Mouse (Mus musculus) liver, embryonic 14.5 days (tissue): Measurements from ENCODE around the gene Olfr90. TPM values are rescaled to one million over a fixed set of nuclear protein-coding genes. Genes with fewer than 3 reads are reported as not detected.
"Not testable (repeated sequence)": the region's sequence is repeated elsewhere in the genome, so short reads cannot be mapped to it uniquely, and the experiment has no call there.

Experiments
- ATAC-seq: fragments of 200-750 bp; cut with Nextera tagmentation; 2 replicates; pipeline ENCODE4 v1.8.0; 2017; ENCODE audit warnings: moderate number of reproducible peaks, mild to moderate bottlenecking, moderate library complexity; ENCODE audit not compliant: insufficient read depth
- DNase-seq, 3 experiments: peaks; one replicate each; pipeline ENCODE4 v3.0.0-alpha.2; 2012 to 2013; ENCODE audit warnings: low read depth in 3 of 3, low spot score in 3 of 3
- H3K27ac ChIP-seq: fragments of 300-500 bp; sonication (generic); 2 replicates; pipeline ENCODE4 v1.5.1; 2014; ENCODE audit warnings: moderate library complexity, mild to moderate bottlenecking, control low read depth, inconsistent platforms
- H3K27me3 ChIP-seq: fragments of 300-500 bp; sonication (generic); 2 replicates; pipeline ENCODE4 v1.6.1; 2014; ENCODE audit warnings: mild to moderate bottlenecking, low read length, moderate library complexity; ENCODE audit not compliant: control insufficient read depth, insufficient read depth
- H3K36me3 ChIP-seq: fragments of 300-500 bp; sonication (generic); replicated peaks from 2 replicates; pipeline ENCODE4 v1.6.1; 2014; ENCODE audit warnings: low read depth; ENCODE audit not compliant: control insufficient read depth, insufficient read depth
- H3K4me1 ChIP-seq, 2 experiments: fragments of 200-500 bp in 1 of 2; fragments of 300-500 bp in 1 of 2; sonication (generic) in 1 of 2; replicated peaks; 2 replicates each; pipeline ENCODE4 v1.6.1; 2012 to 2014; ENCODE audit warnings: antibody characterized with exemption in 1 of 2, inconsistent platforms in 1 of 2, low read length in 1 of 2; ENCODE audit not compliant: control insufficient read depth in 2 of 2, insufficient read depth in 2 of 2
- H3K4me2 ChIP-seq: fragments of 300-500 bp; sonication (generic); 2 replicates; pipeline ENCODE4 v1.6.1; 2014; ENCODE audit warnings: low read depth, mild to moderate bottlenecking, control low read depth, moderate library complexity
- H3K4me3 ChIP-seq, 2 experiments: fragments of 200-500 bp in 1 of 2; fragments of 300-500 bp in 1 of 2; sonication (generic) in 1 of 2; 2 replicates each; pipeline ENCODE4 v1.5.1; 2012 to 2014; ENCODE audit warnings: low read depth in 2 of 2, low read length in 2 of 2, mild to moderate bottlenecking in 2 of 2, control low read depth in 1 of 2, inconsistent platforms in 1 of 2, moderate library complexity in 1 of 2; ENCODE audit not compliant: insufficient read depth in 1 of 2
- H3K9ac ChIP-seq: fragments of 300-500 bp; sonication (generic); replicated peaks from 2 replicates; pipeline ENCODE4 v1.6.1; 2014; ENCODE audit warnings: mild to moderate bottlenecking, control low read depth, moderate library complexity
- H3K9me3 ChIP-seq: fragments of 300-500 bp; sonication (generic); 2 replicates; pipeline ENCODE4 v1.6.1; 2016; ENCODE audit warnings: low read length, mixed read lengths; ENCODE audit not compliant: control insufficient read depth
- CTCF ChIP-seq: IDR thresholded peaks from 2 replicates; pipeline ENCODE4 v1.5.1; 2016; ENCODE audit warnings: antibody characterized with exemption, low read depth, control low read depth
- EP300 ChIP-seq: IDR thresholded peaks from 2 replicates; pipeline ENCODE4 v1.6.1; 2016; ENCODE audit warnings: antibody characterized with exemption, low read depth
- WGBS: fragments of 180-500 bp; shearing (Covaris S2); extraction: QIAGEN DNeasy Blood & Tissue Kit; methylation state at CpG from one replicate; pipeline ENCODE4 v1.1.7; 2014; ENCODE audit not compliant: insufficient replicate concordance; 5-methylcytosine and 5-hydroxymethylcytosine counted together
- polyA plus RNA-seq, 2 experiments: library from polyadenylated mRNA; depleted of rRNA in 1 of 2; stranded (reverse) in 1 of 2; unstranded in 1 of 2; fragments of >200 nt; fragmentation: Nextera tagmentation in 1 of 2; extraction: Ambion mirVana in 1 of 2; gene quantifications; 2 replicates each; pipeline versions ENCODE4 v1.2.1 to v1.2.3; 2012 to 2014

Gene Olfr90
- polyA plus RNA-seq (2012; rRNA removed) (not detected in 2 replicates), polyA plus RNA-seq (2014; fragmentation: Nextera tagmentation; extraction: Ambion mirVana) (not detected in 2 replicates)

DNA sequence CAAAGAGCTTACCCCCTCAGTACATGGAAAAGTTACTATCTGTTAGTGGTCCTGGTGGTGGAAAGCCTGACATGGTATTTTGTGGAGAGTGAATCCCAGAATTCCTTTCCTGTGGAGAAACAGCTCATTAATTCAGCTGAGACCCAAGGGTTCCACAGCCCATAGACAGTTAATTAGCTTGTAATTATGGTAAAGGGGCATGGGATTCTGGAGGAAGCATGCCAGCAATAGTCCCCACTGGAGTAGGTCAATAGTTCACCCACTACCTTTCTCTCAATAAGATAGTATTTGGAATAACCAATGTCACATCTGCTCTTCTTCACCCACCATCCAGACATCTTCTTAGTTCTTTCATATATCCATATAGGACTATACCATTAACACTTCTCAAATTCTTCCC is at the start of gene Olfr90:
Gene Olfr90, minus strand, starts transcription at position 101 of the 400 bp plus-strand sequence.
- DNase-seq: no peak

DNA sequence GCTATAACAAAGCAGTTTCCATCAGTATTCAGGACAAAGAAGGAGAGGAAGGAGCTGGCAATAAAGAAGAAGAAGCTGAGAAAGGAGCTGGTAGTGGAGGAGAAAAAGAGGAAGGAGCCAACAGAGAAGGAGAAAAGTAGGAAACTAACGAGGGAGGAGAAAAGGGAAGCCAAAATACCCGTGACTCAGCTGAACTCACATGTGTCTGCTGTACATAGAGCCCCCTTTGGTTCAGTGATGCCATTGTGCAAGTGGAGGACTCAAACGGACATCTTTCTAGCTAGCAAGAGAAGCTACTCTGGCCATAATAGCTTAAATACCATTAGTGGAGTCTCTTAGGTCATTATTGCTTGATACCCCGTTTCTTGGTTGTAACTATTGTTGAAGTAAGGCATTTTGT is 43.1 kb upstream of the Olfr90 start:
- WGBS: 26% methylated on average over 4 of the region's 4 CpGs
- not testable (repeated sequence) for H3K9ac ChIP-seq, H3K27ac ChIP-seq, H3K27me3 ChIP-seq, ATAC-seq, H3K9me3 ChIP-seq, H3K4me1 ChIP-seq, H3K4me2 ChIP-seq, DNase-seq, H3K4me3 ChIP-seq, H3K36me3 ChIP-seq

More for the DNA sequence above, at the start of gene Olfr90:
- Histone ChIP-seq H3K27me3 (no peaks in the 10 kb centered on the region), H3K27ac (no peak within 1 kb of the TSS), H3K9ac (no peak within 1 kb of the TSS), H3K9me3 (no peaks in the 10 kb centered on the region), H3K4me3 (no peak within 1 kb of the TSS), H3K36me3 (no peaks in the 10 kb centered on the region), H3K4me2 (no peak within 1 kb of the TSS), H3K4me1 (no peaks in the 10 kb centered on the region)
- no peak for ATAC-seq
- TF ChIP-seq CTCF (no peak), EP300 (no peak)

DNA sequence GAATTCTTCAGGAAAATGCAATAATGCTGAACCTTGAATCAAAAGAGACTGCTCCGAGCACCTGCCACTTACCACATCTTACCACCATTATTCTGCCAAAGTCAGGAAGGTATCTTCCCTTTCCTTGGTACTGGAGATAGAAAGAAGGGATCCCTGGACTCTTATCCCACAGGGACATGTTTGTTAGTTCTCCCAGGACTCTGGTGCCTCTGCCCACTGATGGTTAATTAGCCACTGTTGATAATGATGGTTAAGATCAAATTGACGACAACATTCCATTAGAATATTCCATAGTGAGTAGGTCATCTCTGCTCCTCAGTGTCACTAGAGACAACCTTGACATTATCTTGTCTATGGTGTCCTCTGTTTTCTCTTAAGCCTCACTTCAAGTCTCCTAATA is 31.7 kb upstream of the Olfr90 start, which contains the start of gene Olfr92:
Gene Olfr92, minus strand, starts transcription at position 101 of the 400 bp plus-strand sequence.
- Histone ChIP-seq H3K27me3 (no peaks in the 10 kb centered on the region), H3K9me3 (no peaks in the 10 kb centered on the region), H3K4me2 (no peak within 1 kb of the TSS), H3K27ac (no peak within 1 kb of the TSS), H3K4me1 (no peaks in the 10 kb centered on the region), H3K4me3 (no peak within 1 kb of the TSS), H3K36me3 (no peaks in the 10 kb centered on the region), H3K9ac (no peak within 1 kb of the TSS)
- 58% methylated on average over 2 of the region's 2 CpGs for WGBS
- ATAC-seq (no peak), DNase-seq (no peak)
- TF ChIP-seq CTCF: no peak

DNA sequence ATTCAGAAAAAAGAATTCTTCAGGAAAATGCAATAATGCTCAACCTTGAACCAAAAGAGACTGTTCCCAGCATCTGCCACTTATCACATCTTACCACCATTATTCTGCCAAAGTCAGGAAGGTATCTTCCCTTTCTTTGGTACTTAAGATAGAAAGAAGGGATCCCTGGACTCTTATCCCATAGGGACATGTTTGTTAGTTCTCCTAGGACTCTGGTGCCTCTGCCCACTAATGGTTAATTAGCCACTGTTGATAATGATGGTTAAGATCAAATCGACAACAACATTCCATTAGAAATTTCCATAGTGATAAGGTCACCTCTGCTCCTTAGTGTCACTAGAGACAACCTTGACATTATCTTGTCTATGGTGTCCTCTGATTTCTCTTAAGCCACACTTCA is 9.9 kb upstream of the Olfr90 start, which contains the start of gene Olfr91:
Gene Olfr91, minus strand, starts transcription at position 101 of the 400 bp plus-strand sequence.
- Histone ChIP-seq H3K4me3 (no peak within 1 kb of the TSS), H3K9me3 (no peaks in the 10 kb centered on the region), H3K9ac (no peak within 1 kb of the TSS), H3K27ac (no peak within 1 kb of the TSS), H3K4me2 (no peak within 1 kb of the TSS), H3K27me3 (no peaks in the 10 kb centered on the region), H3K36me3 (no peaks in the 10 kb centered on the region), H3K4me1 (no peaks in the 10 kb centered on the region)
- ATAC-seq (no peak), DNase-seq (no peak)
- WGBS: 59% methylated on average over 1 of the region's 1 CpGs
- TF ChIP-seq EP300: no peak
- no peak for TF ChIP-seq CTCF

DNA sequence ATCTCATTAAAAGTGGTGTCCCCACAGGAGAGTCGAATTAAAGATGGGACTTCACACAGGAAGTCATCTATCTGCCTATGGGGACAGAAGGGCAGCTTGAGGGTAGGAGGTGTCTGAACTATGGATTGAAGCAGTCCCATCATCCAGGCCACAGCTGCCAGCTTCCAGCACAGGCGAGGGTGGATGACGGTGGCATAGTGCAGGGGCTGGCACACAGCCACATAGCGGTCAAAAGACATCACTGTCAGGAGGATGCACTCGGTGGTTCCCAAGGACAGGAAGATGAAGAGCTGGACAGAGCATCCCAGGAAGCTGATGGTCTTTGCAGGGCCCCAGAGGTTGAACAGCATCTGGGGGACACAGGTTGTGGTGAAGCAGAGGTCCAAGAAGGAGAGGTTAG is 5.0 kb upstream of the Olfr90 start:
- no peak overlapping the region for H3K4me3 ChIP-seq
- DNase-seq (no peak), ATAC-seq (no peak)
- WGBS: 57% methylated on average over 5 of the region's 5 CpGs
- H3K9ac ChIP-seq: no peak overlapping the region
- H3K27me3 ChIP-seq: no peaks in the 10 kb centered on the region
- no peaks in the 10 kb centered on the region for H3K9me3 ChIP-seq
- no peak for TF ChIP-seq EP300
- no peak for TF ChIP-seq CTCF
- no peaks in the 10 kb centered on the region for H3K36me3 ChIP-seq
- no peak overlapping the region for H3K27ac ChIP-seq
- no peaks in the 10 kb centered on the region for H3K4me1 ChIP-seq
- H3K4me2 ChIP-seq: no peak overlapping the region

DNA sequence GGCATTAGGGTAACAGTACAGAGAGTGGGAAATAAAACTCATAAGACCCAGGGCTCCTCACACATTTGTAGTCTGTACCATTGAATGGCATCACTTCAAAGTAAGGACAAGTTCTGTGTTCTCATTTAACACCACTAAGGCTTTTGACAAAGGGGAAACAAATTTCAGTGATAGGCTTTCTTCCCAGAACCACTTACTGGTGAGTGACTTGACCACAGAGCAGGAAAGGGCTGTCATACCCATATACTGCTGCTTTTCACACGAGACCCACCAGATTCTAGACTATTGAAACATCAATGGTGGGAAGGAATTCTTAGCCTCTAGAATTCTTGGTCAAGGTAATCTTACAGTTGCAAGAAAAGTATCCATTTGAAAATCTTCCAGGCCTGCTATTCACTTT is 3.9 kb upstream of the Olfr90 start:
- H3K4me2 ChIP-seq: no peak overlapping the region
- no peaks in the 10 kb centered on the region for H3K4me1 ChIP-seq
- no peaks in the 10 kb centered on the region for H3K36me3 ChIP-seq
- TF ChIP-seq CTCF (no peak), EP300 (no peak)
- no peaks in the 10 kb centered on the region for H3K27me3 ChIP-seq
- no peak overlapping the region for H3K27ac ChIP-seq
- H3K4me3 ChIP-seq: no peak overlapping the region
- ATAC-seq (no peak), DNase-seq (no peak)
- 20% methylated on average over 1 of the region's 1 CpGs for WGBS
- no peaks in the 10 kb centered on the region for H3K9me3 ChIP-seq
- no peak overlapping the region for H3K9ac ChIP-seq
